Mouse (Mus musculus): ENCODE data around the gene Sh2d6. TPM values are rescaled to one million over a fixed set of nuclear protein-coding genes. Genes with fewer than 3 reads are reported as not detected.

Sh2d6 gene
- polyA plus RNA-seq, 2 experiments = not detected

DNA sequence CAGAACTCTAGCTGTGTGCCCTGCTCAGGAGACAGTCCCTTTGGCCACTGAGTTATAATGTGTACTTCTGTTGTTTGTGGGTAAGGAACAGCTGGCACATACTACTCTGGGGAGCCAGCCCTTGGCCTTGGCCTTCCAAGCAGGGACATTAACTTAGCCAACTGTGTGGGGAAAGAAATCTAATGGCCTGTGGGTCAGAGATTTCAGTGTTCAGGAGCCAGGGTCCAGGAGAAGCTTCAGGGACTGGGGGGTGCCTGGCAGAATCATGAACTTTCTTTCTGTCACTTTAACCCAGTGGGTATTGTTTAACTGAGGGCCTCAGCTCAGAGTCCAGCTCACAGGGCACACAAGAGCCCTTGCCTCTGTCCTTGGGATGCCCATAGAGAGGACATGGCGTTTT is 15.4 kb downstream of the Sh2d6 start:
- Histone ChIP-seq H3K4me2 (ENCODE audit: low read depth) (no peak overlapping the region), H3K4me1 (replicated peaks; ENCODE audit: control insufficient read depth in 2 of 2, insufficient read depth in 2 of 2, low read length in 1 of 2) (0 out of 4 replicates have a peak, but pooled peaks cover 0 to 4% of the 10 kb centered on the region in 2 experiments), H3K9ac (replicated peaks) (no peak overlapping the region), H3K4me3 (ENCODE audit: insufficient read depth in 1 of 2, low read depth in 2 of 2, low read length in 2 of 2) (no peak overlapping the region), H3K27ac (no peak overlapping the region), H3K27me3 (ENCODE audit: control insufficient read depth, insufficient read depth, low read length) (no peaks in the 10 kb centered on the region), H3K36me3 (replicated peaks; ENCODE audit: control insufficient read depth, insufficient read depth, low read depth) (no peaks in the 10 kb centered on the region), H3K9me3 (ENCODE audit: control insufficient read depth, low read length) (no peaks in the 10 kb centered on the region)
- no peak for DNase-seq (ENCODE audit: low read depth in 3 of 3, low spot score in 3 of 3)
- WGBS (ENCODE audit: insufficient replicate concordance) = 68% methylated on average over 1 of the region's 1 CpGs
- ATAC-seq (ENCODE audit: insufficient read depth) = no peak
- TF ChIP-seq EP300 (IDR thresholded peaks at IDR 0.05; ENCODE audit: low read depth) (no peak), CTCF (IDR thresholded peaks at IDR 0.05; ENCODE audit: low read depth) (no peak)

DNA sequence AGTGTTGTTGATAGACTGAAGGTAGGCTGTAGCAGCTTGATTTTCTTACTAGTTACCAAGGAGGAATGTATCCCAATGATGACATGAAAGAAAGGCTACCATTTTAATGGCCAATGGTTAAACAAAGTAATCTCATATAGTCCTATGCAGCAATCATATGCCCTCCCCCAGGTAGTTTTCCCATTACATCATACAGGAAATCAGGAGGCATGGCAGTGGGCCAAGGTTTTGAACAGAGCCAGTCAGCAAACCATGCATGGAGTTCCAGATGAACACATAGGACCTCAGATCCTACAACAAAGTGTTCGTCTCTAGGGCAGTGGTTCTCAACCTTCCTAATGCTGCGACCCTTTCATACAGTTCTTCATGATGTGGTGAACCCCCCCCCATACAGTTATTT is 17.6 kb downstream of the Sh2d6 start:
- DNase-seq (ENCODE audit: low read depth in 3 of 3, low spot score in 3 of 3) = no peak
- 67% methylated on average over 2 of the region's 2 CpGs for WGBS (ENCODE audit: insufficient replicate concordance)
- Histone ChIP-seq H3K9ac (replicated peaks) (no peak overlapping the region), H3K36me3 (replicated peaks; ENCODE audit: control insufficient read depth, insufficient read depth, low read depth) (no peaks in the 10 kb centered on the region), H3K4me2 (ENCODE audit: low read depth) (no peak overlapping the region), H3K27me3 (ENCODE audit: control insufficient read depth, insufficient read depth, low read length) (no peaks in the 10 kb centered on the region), H3K27ac (no peak overlapping the region), H3K4me1 (replicated peaks; ENCODE audit: control insufficient read depth in 2 of 2, insufficient read depth in 2 of 2, low read length in 1 of 2) (no peaks in the 10 kb centered on the region), H3K4me3 (ENCODE audit: insufficient read depth in 1 of 2, low read depth in 2 of 2, low read length in 2 of 2) (no peak overlapping the region), H3K9me3 (ENCODE audit: control insufficient read depth, low read length) (no peaks in the 10 kb centered on the region)
- no peak for TF ChIP-seq CTCF (IDR thresholded peaks at IDR 0.05; ENCODE audit: low read depth)
- ATAC-seq (ENCODE audit: insufficient read depth) = no peak

DNA sequence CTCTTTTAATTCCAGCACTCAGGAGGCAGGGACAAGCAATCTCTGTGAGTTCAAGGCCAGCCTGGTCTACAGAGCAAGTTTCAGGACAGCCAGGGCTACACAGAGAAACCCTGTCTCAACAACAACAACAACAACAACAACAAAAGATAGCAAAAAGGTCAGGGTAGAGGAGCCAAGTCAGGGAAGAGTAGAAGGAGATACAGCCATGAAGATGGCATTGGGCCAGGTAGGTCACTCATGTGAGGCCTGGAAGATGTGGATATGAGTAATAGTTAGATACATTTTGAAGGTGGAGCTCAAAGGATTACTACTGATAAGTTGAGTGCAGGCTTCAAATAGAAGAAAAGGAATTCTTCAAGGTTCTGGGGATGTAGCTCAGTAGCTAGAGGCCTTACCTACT is 18.2 kb downstream of the Sh2d6 start:
- H3K36me3 ChIP-seq (replicated peaks; ENCODE audit: control insufficient read depth, insufficient read depth, low read depth) = no peaks in the 10 kb centered on the region
- TF ChIP-seq EP300 (IDR thresholded peaks at IDR 0.05; ENCODE audit: low read depth) (no peak), CTCF (IDR thresholded peaks at IDR 0.05; ENCODE audit: low read depth) (no peak)
- ATAC-seq (ENCODE audit: insufficient read depth) = no peak

DNA sequence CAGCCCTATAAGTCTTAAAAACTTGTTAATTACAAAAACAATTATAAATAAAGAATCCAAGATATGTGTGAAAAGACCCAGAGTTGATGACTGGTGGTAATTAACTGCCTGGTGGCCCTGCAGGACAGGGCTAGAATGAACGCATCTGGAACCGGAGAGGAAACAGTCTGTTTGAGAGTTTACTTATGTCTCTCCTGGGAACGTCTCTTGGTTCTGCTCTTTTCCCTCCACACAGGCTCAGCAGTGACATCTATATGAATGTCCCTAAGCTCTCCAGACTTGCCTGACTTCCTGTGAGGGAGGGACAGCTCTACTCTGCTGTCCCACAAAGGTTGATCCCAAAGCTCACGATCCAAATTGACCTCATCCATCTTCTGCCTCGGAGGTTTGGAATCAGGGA is 22.6 kb downstream of the Sh2d6 start:
- Histone ChIP-seq H3K27ac (no peak overlapping the region), H3K27me3 (ENCODE audit: control insufficient read depth, insufficient read depth, low read length) (no peaks in the 10 kb centered on the region), H3K4me3 (ENCODE audit: insufficient read depth in 1 of 2, low read depth in 2 of 2, low read length in 2 of 2) (no peak overlapping the region), H3K4me2 (ENCODE audit: low read depth) (no peak overlapping the region), H3K4me1 (replicated peaks; ENCODE audit: control insufficient read depth in 2 of 2, insufficient read depth in 2 of 2, low read length in 1 of 2) (no peaks in the 10 kb centered on the region), H3K9ac (replicated peaks) (no peak overlapping the region), H3K9me3 (ENCODE audit: control insufficient read depth, low read length) (no peaks in the 10 kb centered on the region), H3K36me3 (replicated peaks; ENCODE audit: control insufficient read depth, insufficient read depth, low read depth) (no peaks in the 10 kb centered on the region)
- DNase-seq (ENCODE audit: low read depth in 3 of 3, low spot score in 3 of 3) (no peak), ATAC-seq (ENCODE audit: insufficient read depth) (no peak)
- 57% methylated on average over 5 of the region's 5 CpGs for WGBS (ENCODE audit: insufficient replicate concordance)
- TF ChIP-seq EP300 (IDR thresholded peaks at IDR 0.05; ENCODE audit: low read depth) (no peak), CTCF (IDR thresholded peaks at IDR 0.05; ENCODE audit: low read depth) (no peak)

More for the DNA sequence above, 18.2 kb downstream of the Sh2d6 start:
- Histone ChIP-seq H3K4me1 (replicated peaks; ENCODE audit: control insufficient read depth in 2 of 2, insufficient read depth in 2 of 2, low read length in 1 of 2) (no peaks in the 10 kb centered on the region), H3K4me2 (ENCODE audit: low read depth) (no peak overlapping the region), H3K9ac (replicated peaks) (no peak overlapping the region), H3K27ac (no peak overlapping the region), H3K27me3 (ENCODE audit: control insufficient read depth, insufficient read depth, low read length) (no peaks in the 10 kb centered on the region), H3K4me3 (ENCODE audit: insufficient read depth in 1 of 2, low read depth in 2 of 2, low read length in 2 of 2) (no peak overlapping the region), H3K9me3 (ENCODE audit: control insufficient read depth, low read length) (no peaks in the 10 kb centered on the region)
- no peak for DNase-seq (ENCODE audit: low read depth in 3 of 3, low spot score in 3 of 3)

DNA sequence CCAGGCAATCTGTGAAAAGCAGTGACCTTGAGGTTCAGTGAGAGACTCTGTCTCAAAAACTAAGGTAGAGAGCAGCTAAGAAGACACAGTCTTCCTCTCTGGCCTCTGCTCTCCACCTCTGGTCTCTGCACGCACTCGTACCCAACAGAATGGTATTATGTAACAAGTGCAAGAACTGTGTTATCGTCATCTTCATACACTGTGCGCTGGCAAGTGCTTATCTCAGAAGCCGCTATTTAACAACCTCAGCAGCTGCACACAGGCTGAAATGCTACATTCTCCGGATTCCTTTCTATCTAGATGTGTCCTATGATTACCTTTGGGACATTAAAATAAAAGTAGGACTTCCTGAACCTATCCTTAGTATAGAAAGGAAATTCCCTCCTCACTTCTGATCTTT is 28.6 kb downstream of the Sh2d6 start:
- H3K9me3 ChIP-seq (ENCODE audit: control insufficient read depth, low read length) = no peaks in the 10 kb centered on the region
- 10% methylated on average over 6 of the region's 6 CpGs for WGBS (ENCODE audit: insufficient replicate concordance)
- TF ChIP-seq CTCF (IDR thresholded peaks at IDR 0.05; ENCODE audit: low read depth) (no peak), EP300 (IDR thresholded peaks at IDR 0.05; ENCODE audit: low read depth) (peak; percentile 59; the same call in 1 of the 2 replicates)
- ATAC-seq (ENCODE audit: insufficient read depth) = peak; percentile 70; the same call in 1 of the 2 replicates
- H3K27me3 ChIP-seq (ENCODE audit: control insufficient read depth, insufficient read depth, low read length) = no peaks in the 10 kb centered on the region
- H3K4me3 ChIP-seq (ENCODE audit: insufficient read depth in 1 of 2, low read depth in 2 of 2, low read length in 2 of 2) = no peak overlapping the region
- no peak overlapping the region for H3K27ac ChIP-seq
- H3K4me1 ChIP-seq (replicated peaks; ENCODE audit: control insufficient read depth in 2 of 2, insufficient read depth in 2 of 2, low read length in 1 of 2) = peaks cover 0 to 7% of the 10 kb centered on the region in 2 experiments; a peak in 2 of 4 replicates
- peak; percentile 19 to 36 (median 20) for DNase-seq (ENCODE audit: low read depth in 3 of 3, low spot score in 3 of 3)
- no peaks in the 10 kb centered on the region for H3K36me3 ChIP-seq (replicated peaks; ENCODE audit: control insufficient read depth, insufficient read depth, low read depth)
- no peak overlapping the region for H3K9ac ChIP-seq (replicated peaks)
- no peak overlapping the region for H3K4me2 ChIP-seq (ENCODE audit: low read depth)

Data from liver, embryonic 14.5 days (tissue).